Mouse (Mus musculus): ENCODE results near the gene Dnph1. TPM values are rescaled to one million over a fixed set of nuclear protein-coding genes. Genes with fewer than 3 reads are reported as not detected.

The Dnph1 gene
- total and polyA plus RNA-seq, 2 experiments from 2014 or later: 7.0 to 10.0 TPM

GRCm38 (mm10) chr17:46548741-46549140, 52.2 kb downstream of the Dnph1 start:
- TF ChIP-seq EP300 (IDR thresholded peaks at IDR 0.05; ENCODE audit: low read depth) (no peak), CTCF (IDR thresholded peaks at IDR 0.05; ENCODE audit: low read depth) (no peak)
- H3K4me1 ChIP-seq (ENCODE audit: control insufficient read depth, insufficient read depth): peaks cover 22% of the 10 kb centered on the region
- 63% methylated on average over 11 of the region's 11 CpGs for WGBS

DNA sequence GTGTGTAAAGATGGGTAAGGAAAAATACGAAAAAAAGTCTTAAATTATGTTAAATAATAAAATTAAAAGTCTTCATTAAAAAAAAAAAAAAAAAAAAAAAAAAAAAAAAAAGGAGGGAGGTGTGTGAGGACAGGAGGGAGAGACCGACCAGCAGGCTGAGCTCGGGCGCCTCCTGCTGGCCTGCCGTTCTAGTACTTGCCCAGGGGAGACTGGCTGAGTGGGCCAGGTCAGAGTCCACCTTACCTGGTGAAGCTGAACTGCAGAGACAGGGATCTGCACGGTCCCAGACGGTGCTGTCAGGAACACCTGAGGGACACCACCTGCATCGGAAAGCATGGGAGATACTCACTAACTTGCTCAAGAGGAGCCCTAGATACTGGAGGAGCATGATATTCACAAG, 52.7 kb downstream of the Dnph1 start:
- Histone ChIP-seq H3K4me2 (ENCODE audit: low read depth, low read length) (no peak overlapping the region), H3K36me3 (replicated peaks; ENCODE audit: control insufficient read depth, insufficient read depth, low read length) (peaks cover 36% of the 10 kb centered on the region), H3K4me3 (ENCODE audit: low read depth, low read length) (no peak overlapping the region), H3K4me1 (ENCODE audit: control insufficient read depth, insufficient read depth) (peaks cover 27% of the 10 kb centered on the region), H3K9me3 (replicated peaks; ENCODE audit: control insufficient read depth, low read length) (no peaks in the 10 kb centered on the region), H3K27ac (ENCODE audit: low read depth) (no peak overlapping the region), H3K9ac (replicated peaks; ENCODE audit: low read depth, low read length) (no peak overlapping the region), H3K27me3 (ENCODE audit: control insufficient read depth, insufficient read depth, low read length) (no peaks in the 10 kb centered on the region)
- DNase-seq (ENCODE audit: low spot score) (peak; percentile 53), ATAC-seq (ENCODE audit: insufficient read depth, low read depth) (no peak)
- 39% methylated on average over 6 of the region's 8 CpGs for WGBS
- peak; percentile 56 for TF ChIP-seq CTCF (IDR thresholded peaks at IDR 0.05; ENCODE audit: low read depth)
- TF ChIP-seq EP300 (IDR thresholded peaks at IDR 0.05; ENCODE audit: low read depth): no peak

More at GRCm38 (mm10) chr17:46548741-46549140, 52.2 kb downstream of the Dnph1 start:
- no peak overlapping the region for H3K27ac ChIP-seq (ENCODE audit: low read depth)
- H3K4me3 ChIP-seq (ENCODE audit: low read depth, low read length): no peak overlapping the region
- H3K36me3 ChIP-seq (replicated peaks; ENCODE audit: control insufficient read depth, insufficient read depth, low read length): peaks cover 36% of the 10 kb centered on the region
- ATAC-seq (ENCODE audit: insufficient read depth, low read depth) (no peak), DNase-seq (ENCODE audit: low spot score) (no peak)
- no peak overlapping the region for H3K9ac ChIP-seq (replicated peaks; ENCODE audit: low read depth, low read length)
- no peak overlapping the region for H3K4me2 ChIP-seq (ENCODE audit: low read depth, low read length)
- H3K9me3 ChIP-seq (replicated peaks; ENCODE audit: control insufficient read depth, low read length): no peaks in the 10 kb centered on the region
- no peaks in the 10 kb centered on the region for H3K27me3 ChIP-seq (ENCODE audit: control insufficient read depth, insufficient read depth, low read length)

Other genes with a start within 250 kb of the Dnph1 start
- gene Polr1c, start 248.7 kb upstream of the Dnph1 start, total RNA-seq (2014; rRNA removed; ENCODE audit: low replicate concordance): 35.7 and 38.3 TPM in 2 replicates
- 27.2 TPM in 2 replicates for gene Polr1c, start 248.7 kb upstream of the Dnph1 start, polyA plus RNA-seq (2015; fragmentation: Nextera tagmentation; extraction: Ambion mirVana)
- gene Yipf3, start 248.6 kb upstream of the Dnph1 start, total RNA-seq (2014; rRNA removed; ENCODE audit: low replicate concordance): 16.0 and 21.3 TPM in 2 replicates
- gene Yipf3, start 248.6 kb upstream of the Dnph1 start, polyA plus RNA-seq (2015; fragmentation: Nextera tagmentation; extraction: Ambion mirVana): 68.5 and 78.4 TPM in 2 replicates
- gene Lrrc73, start 243.2 kb upstream of the Dnph1 start, total RNA-seq (2014; rRNA removed; ENCODE audit: low replicate concordance): 1.3 and 1.5 TPM in 2 replicates
- 0.26 and 0.45 TPM in 2 replicates for gene Lrrc73, start 243.2 kb upstream of the Dnph1 start, polyA plus RNA-seq (2015; fragmentation: Nextera tagmentation; extraction: Ambion mirVana)
- gene Tjap1, start 213.7 kb upstream of the Dnph1 start, total RNA-seq (2014; rRNA removed; ENCODE audit: low replicate concordance): 30.1 and 31.9 TPM in 2 replicates
- gene Tjap1, start 213.7 kb upstream of the Dnph1 start, polyA plus RNA-seq (2015; fragmentation: Nextera tagmentation; extraction: Ambion mirVana): 20.1 and 22.6 TPM in 2 replicates
- 1.7 TPM in 1 of 2 replicates, not detected in the other for gene Dlk2, start 199.3 kb upstream of the Dnph1 start, total RNA-seq (2014; rRNA removed; ENCODE audit: low replicate concordance)
- gene Dlk2, start 199.3 kb upstream of the Dnph1 start, polyA plus RNA-seq (2015; fragmentation: Nextera tagmentation; extraction: Ambion mirVana): 0.16 and 0.43 TPM in 2 replicates
- gene Abcc10, start 168.4 kb upstream of the Dnph1 start, total RNA-seq (2014; rRNA removed; ENCODE audit: low replicate concordance): 5.8 and 6.8 TPM in 2 replicates
- gene Abcc10, start 168.4 kb upstream of the Dnph1 start, polyA plus RNA-seq (2015; fragmentation: Nextera tagmentation; extraction: Ambion mirVana): 3.6 and 4.1 TPM in 2 replicates
- gene Zfp318, start 113.0 kb upstream of the Dnph1 start, total RNA-seq (2014; rRNA removed; ENCODE audit: low replicate concordance): 5.3 and 18.1 TPM in 2 replicates
- 4.2 and 4.4 TPM in 2 replicates for gene Zfp318, start 113.0 kb upstream of the Dnph1 start, polyA plus RNA-seq (2015; fragmentation: Nextera tagmentation; extraction: Ambion mirVana)
- 1.5 TPM in 1 of 2 replicates, not detected in the other for gene Crip3, start 67.8 kb upstream of the Dnph1 start, total RNA-seq (2014; rRNA removed; ENCODE audit: low replicate concordance)
- 0.48 and 1.00 TPM in 2 replicates for gene Crip3, start 67.8 kb upstream of the Dnph1 start, polyA plus RNA-seq (2015; fragmentation: Nextera tagmentation; extraction: Ambion mirVana)
- not detected in 2 replicates for gene Slc22a7, start 58.3 kb upstream of the Dnph1 start, total RNA-seq (2014; rRNA removed; ENCODE audit: low replicate concordance)
- not detected in 2 replicates for gene Slc22a7, start 58.3 kb upstream of the Dnph1 start, polyA plus RNA-seq (2015; fragmentation: Nextera tagmentation; extraction: Ambion mirVana)
- gene Ttbk1, start 9.0 kb upstream of the Dnph1 start, total RNA-seq (2014; rRNA removed; ENCODE audit: low replicate concordance): 0.31 and 0.80 TPM in 2 replicates
- 0.04 TPM in 2 replicates for gene Ttbk1, start 9.0 kb upstream of the Dnph1 start, polyA plus RNA-seq (2015; fragmentation: Nextera tagmentation; extraction: Ambion mirVana)
- gene Cul9, start 49.7 kb downstream of the Dnph1 start, total RNA-seq (2014; rRNA removed; ENCODE audit: low replicate concordance): 12.7 and 20.3 TPM in 2 replicates
- gene Cul9, start 49.7 kb downstream of the Dnph1 start, polyA plus RNA-seq (2015; fragmentation: Nextera tagmentation; extraction: Ambion mirVana): 4.9 and 6.1 TPM in 2 replicates
- gene Srf, start 59.5 kb downstream of the Dnph1 start, total RNA-seq (2014; rRNA removed; ENCODE audit: low replicate concordance): 192 and 271 TPM in 2 replicates
- gene Srf, start 59.5 kb downstream of the Dnph1 start, polyA plus RNA-seq (2015; fragmentation: Nextera tagmentation; extraction: Ambion mirVana): 6.4 and 8.8 TPM in 2 replicates
- gene Ptk7, start 132.8 kb downstream of the Dnph1 start, total RNA-seq (2014; rRNA removed; ENCODE audit: low replicate concordance): 57.9 and 70.4 TPM in 2 replicates
- gene Ptk7, start 132.8 kb downstream of the Dnph1 start, polyA plus RNA-seq (2015; fragmentation: Nextera tagmentation; extraction: Ambion mirVana): 16.9 and 17.2 TPM in 2 replicates
- 26.2 and 29.0 TPM in 2 replicates for gene Klc4, start 149.3 kb downstream of the Dnph1 start, total RNA-seq (2014; rRNA removed; ENCODE audit: low replicate concordance)
- gene Klc4, start 149.3 kb downstream of the Dnph1 start, polyA plus RNA-seq (2015; fragmentation: Nextera tagmentation; extraction: Ambion mirVana): 25.1 and 28.8 TPM in 2 replicates
- 96.7 and 116 TPM in 2 replicates for gene Mrpl2, start 149.5 kb downstream of the Dnph1 start, total RNA-seq (2014; rRNA removed; ENCODE audit: low replicate concordance)
- gene Mrpl2, start 149.5 kb downstream of the Dnph1 start, polyA plus RNA-seq (2015; fragmentation: Nextera tagmentation; extraction: Ambion mirVana): 152 and 158 TPM in 2 replicates
- gene Cul7, start 153.6 kb downstream of the Dnph1 start, total RNA-seq (2014; rRNA removed; ENCODE audit: low replicate concordance): 92.7 and 95.5 TPM in 2 replicates
- gene Cul7, start 153.6 kb downstream of the Dnph1 start, polyA plus RNA-seq (2015; fragmentation: Nextera tagmentation; extraction: Ambion mirVana): 18.6 and 20.6 TPM in 2 replicates
- 15.5 and 18.8 TPM in 2 replicates for gene Rrp36, start 177.6 kb downstream of the Dnph1 start, total RNA-seq (2014; rRNA removed; ENCODE audit: low replicate concordance)
- gene Rrp36, start 177.6 kb downstream of the Dnph1 start, polyA plus RNA-seq (2015; fragmentation: Nextera tagmentation; extraction: Ambion mirVana): 26.6 and 29.7 TPM in 2 replicates
- gene Mea1, start 182.1 kb downstream of the Dnph1 start, total RNA-seq (2014; rRNA removed; ENCODE audit: low replicate concordance): 40.2 and 44.0 TPM in 2 replicates
- 101 and 114 TPM in 2 replicates for gene Mea1, start 182.1 kb downstream of the Dnph1 start, polyA plus RNA-seq (2015; fragmentation: Nextera tagmentation; extraction: Ambion mirVana)
- gene Klhdc3, start 184.2 kb downstream of the Dnph1 start, total RNA-seq (2014; rRNA removed; ENCODE audit: low replicate concordance): 117 and 133 TPM in 2 replicates
- gene Klhdc3, start 184.2 kb downstream of the Dnph1 start, polyA plus RNA-seq (2015; fragmentation: Nextera tagmentation; extraction: Ambion mirVana): 175 and 178 TPM in 2 replicates
- gene Ppp2r5d, start 208.4 kb downstream of the Dnph1 start, total RNA-seq (2014; rRNA removed; ENCODE audit: low replicate concordance): 46.3 and 46.6 TPM in 2 replicates
- 25.2 and 27.1 TPM in 2 replicates for gene Ppp2r5d, start 208.4 kb downstream of the Dnph1 start, polyA plus RNA-seq (2015; fragmentation: Nextera tagmentation; extraction: Ambion mirVana)
- 22.2 and 22.7 TPM in 2 replicates for gene Pex6, start 214.8 kb downstream of the Dnph1 start, total RNA-seq (2014; rRNA removed; ENCODE audit: low replicate concordance)
- gene Pex6, start 214.8 kb downstream of the Dnph1 start, polyA plus RNA-seq (2015; fragmentation: Nextera tagmentation; extraction: Ambion mirVana): 6.5 and 8.8 TPM in 2 replicates
- gene Gnmt, start 232.5 kb downstream of the Dnph1 start, total RNA-seq (2014; rRNA removed; ENCODE audit: low replicate concordance): 1.1 and 2.7 TPM in 2 replicates
- gene Gnmt, start 232.5 kb downstream of the Dnph1 start, polyA plus RNA-seq (2015; fragmentation: Nextera tagmentation; extraction: Ambion mirVana): 2.4 and 2.8 TPM in 2 replicates

Data from heart, postnatal 0 days (tissue).